Comparison of ENCODE assay signal across 21 mouse cellular contexts in the genomic region with DNA sequence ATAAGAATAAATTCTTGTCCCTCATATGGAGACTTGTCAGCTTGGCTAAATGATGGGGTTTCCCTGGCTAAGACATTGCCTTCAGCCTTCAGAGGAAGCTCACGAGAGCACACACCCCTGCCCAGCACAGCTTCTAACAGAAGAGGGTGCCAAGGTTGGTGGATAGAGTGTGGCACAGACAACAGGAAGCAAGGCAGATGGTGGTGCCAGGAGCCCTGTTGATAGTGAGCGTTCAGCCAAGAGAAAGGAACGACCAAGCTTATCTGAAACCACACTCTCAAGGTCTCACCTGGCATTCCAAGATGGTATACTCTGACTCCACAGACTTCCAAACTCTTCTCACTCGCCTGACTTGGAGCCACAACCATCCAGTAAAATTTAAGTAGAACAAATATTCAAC.
DNase-seq lines count a peak whose midpoint lies in the region; ATAC-seq and TF ChIP-seq lines count a peak whose summit lies in the region.
"Had no signal": no experiment of that assay in that cellular context is flagged by ENCODE, and none has a peak within 500 bp of the region (broad histone marks: within the 10 kb centered on the region; RNA-seq: fewer than 3 reads in every experiment).

No protein-coding gene starts in this region.

- H3K9ac ChIP-seq in limb, embryonic 14.5 days (ENCODE audit: low read depth, low read length, severe bottlenecking) = no peak overlapping the region
- H3K9ac ChIP-seq in midbrain, embryonic 13.5 days (replicated peaks) = no peak overlapping the region
- H3K9ac ChIP-seq: forebrain, embryonic 13.5 days; heart, embryonic 13.5 days; liver, embryonic 13.5 days; midbrain, embryonic 15.5 days had no signal

- H3K9me3 ChIP-seq in limb, embryonic 14.5 days (ENCODE audit: control insufficient read depth, low read length) = no peaks in the 10 kb centered on the region
- no peaks in the 10 kb centered on the region for H3K9me3 ChIP-seq in midbrain, embryonic 13.5 days
- H3K9me3 ChIP-seq: forebrain, embryonic 13.5 days; heart, embryonic 13.5 days; liver, embryonic 13.5 days; midbrain, embryonic 15.5 days had no signal

- no peaks in the 10 kb centered on the region; the same call in 1 of the 2 replicates for H3K36me3 ChIP-seq in limb, embryonic 14.5 days (ENCODE audit: control insufficient read depth, insufficient read depth, low read length)
- H3K36me3 ChIP-seq in midbrain, embryonic 13.5 days = no peaks in the 10 kb centered on the region
- H3K36me3 ChIP-seq: liver, embryonic 13.5 days; midbrain, embryonic 15.5 days had no signal

- no peak for TF ChIP-seq POLR2A in limb, embryonic 14.5 days (IDR thresholded peaks at IDR 0.05; ENCODE audit: borderline replicate concordance, extremely low read depth, insufficient read depth, insufficient read length)

- ATAC-seq in cerebellum, adult (ENCODE audit: insufficient number of reproducible peaks, low FRiP score, low TSS enrichment) = peak; percentile 37; the same call in 1 of the 2 replicates
- no peak for ATAC-seq in limb, embryonic 14.5 days (ENCODE audit: low FRiP score, low read depth)
- ATAC-seq in midbrain, embryonic 13.5 days = no peak
- ATAC-seq: forebrain, embryonic 13.5 days; hindbrain, embryonic 16.5 days; intestine, embryonic 16.5 days; midbrain, embryonic 15.5 days had no signal

- no peak overlapping the region for H3K4me3 ChIP-seq in limb, embryonic 14.5 days (replicated peaks; ENCODE audit: low read length)
- no peak overlapping the region for H3K4me3 ChIP-seq in midbrain, embryonic 13.5 days (replicated peaks)
- H3K4me3 ChIP-seq: forebrain, embryonic 13.5 days; heart, embryonic 13.5 days; liver, embryonic 13.5 days; midbrain, embryonic 15.5 days; myocyte had no signal

- peaks cover 13% of the 10 kb centered on the region for H3K4me1 ChIP-seq in limb, embryonic 14.5 days (ENCODE audit: control insufficient read depth, insufficient read depth, low read length)
- no peaks in the 10 kb centered on the region for H3K4me1 ChIP-seq in midbrain, embryonic 13.5 days (replicated peaks)
- H3K4me1 ChIP-seq: liver, embryonic 13.5 days; midbrain, embryonic 15.5 days had no signal

- no peak for DNase-seq in cerebellum, adult 8-10 months
- peak; percentile 32 for DNase-seq in left cerebral cortex, postnatal 4 days
- no peak for DNase-seq in left cerebral cortex, postnatal 10 days (ENCODE audit: extremely low spot score in 1 of 2, low spot score in 2 of 2)
- DNase-seq in cerebellum, adult 9-11 months = peak; percentile 24
- DNase-seq in limb, embryonic 14.5 days (ENCODE audit: low spot score) = no peak
- DNase-seq in liver = no peak
- DNase-seq: adrenal gland, adult 2 months; gastrocnemius, postnatal 36 days; heart, postnatal 4 days; liver, embryonic 13.5 days; lung, postnatal 14 days; right cerebral cortex, postnatal 25 days; thymus, postnatal 36 days had no signal

- no peaks in the 10 kb centered on the region for H3K27me3 ChIP-seq in limb, embryonic 14.5 days (ENCODE audit: control insufficient read depth, insufficient read depth, low read length)
- H3K27me3 ChIP-seq in midbrain, embryonic 13.5 days = no peaks in the 10 kb centered on the region
- H3K27me3 ChIP-seq: forebrain, embryonic 13.5 days; heart, embryonic 13.5 days; liver, embryonic 13.5 days; midbrain, embryonic 15.5 days had no signal

- H3K4me2 ChIP-seq in limb, embryonic 14.5 days (replicated peaks; ENCODE audit: low read depth, low read length, severe bottlenecking) = no peak overlapping the region
- H3K4me2 ChIP-seq in midbrain, embryonic 13.5 days (replicated peaks) = no peak overlapping the region
- H3K4me2 ChIP-seq: forebrain, embryonic 13.5 days; heart, embryonic 13.5 days; liver, embryonic 13.5 days; midbrain, embryonic 15.5 days had no signal

- WGBS in limb, embryonic 14.5 days = 84% methylated on average over 4 of the region's 4 CpGs
- whole genome bisulfite sequencing in midbrain, embryonic 13.5 days = 86% methylated on average over 4 of the region's 4 CpGs

- intact Hi-C loops in left cerebral cortex, postnatal 4 days (cut with DNase I) = no loop called here
- intact Hi-C loops in left cerebral cortex, postnatal 10 days (cut with DNase I) = no loop called here

- H3K27ac ChIP-seq in limb, embryonic 14.5 days (replicated peaks; ENCODE audit: low read depth, low read length) = 0 out of 2 replicates have a peak overlapping the region, but pooled peaks have one; percentile 39
- H3K27ac ChIP-seq in midbrain, embryonic 13.5 days = no peak overlapping the region
- H3K27ac ChIP-seq: forebrain, embryonic 13.5 days; heart, embryonic 13.5 days; liver, embryonic 13.5 days; midbrain, embryonic 15.5 days had no signal

Comparison
In these comparisons a context has a peak if more than half of its experiments do, and no peak if none do; other contexts are left out.
1. DNase-seq: peak in left cerebral cortex, postnatal 4 days (single experiment) and cerebellum, adult 9-11 months (single experiment); none in cerebellum, adult 8-10 months (single experiment), left cerebral cortex, postnatal 10 days (0 of 2), limb, embryonic 14.5 days (single experiment) and liver (single experiment).